Mouse (Mus musculus) frontal cortex, postnatal 25 days (tissue): ENCODE data around the gene Kat7.

Experiments used
- DNase-seq, 2 experiments: peaks; one replicate each; pipeline ENCODE4 v3.0.0; 2022; ENCODE audit warnings: low spot score in 2 of 2

The Kat7 gene

DNA sequence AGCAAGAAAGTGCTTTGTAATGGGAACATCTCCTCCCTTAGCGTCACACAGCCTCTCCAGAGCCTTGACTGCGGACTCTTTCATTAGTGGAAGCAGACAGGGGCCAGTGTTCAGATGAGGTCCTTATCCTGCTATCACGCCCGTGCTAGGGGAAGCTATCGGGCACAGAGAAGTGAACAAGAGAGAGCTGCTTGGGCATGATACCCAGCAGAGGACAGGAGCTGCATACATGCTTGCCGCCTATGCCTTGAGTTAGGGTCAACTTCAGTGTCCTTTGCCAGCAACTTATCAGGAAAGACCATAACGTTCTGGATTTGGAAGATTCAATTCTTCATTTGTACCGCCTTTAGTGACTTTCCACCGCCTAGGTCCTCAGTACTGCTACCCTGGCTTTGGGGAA is 23.8 kb upstream of the Kat7 start:
- no peak for DNase-seq

DNA sequence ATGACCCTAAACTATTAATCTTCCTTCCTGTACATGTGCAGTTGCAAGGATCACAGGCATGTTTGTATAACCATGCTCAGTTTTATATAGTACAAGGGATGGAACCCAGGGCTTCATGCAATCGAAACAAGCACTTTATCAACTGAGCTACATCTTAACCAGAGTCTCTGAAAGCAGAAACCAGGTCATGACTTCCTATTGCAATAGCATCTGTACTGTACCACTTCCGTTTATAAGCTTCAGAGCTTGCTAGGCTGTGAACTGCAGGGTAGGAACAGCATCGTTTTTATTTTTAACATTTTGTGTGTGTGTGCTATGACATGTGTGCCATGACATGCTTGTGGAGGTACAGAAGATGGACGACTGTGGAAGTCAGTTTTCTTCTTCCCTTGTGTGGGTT is 23.2 kb upstream of the Kat7 start:
- DNase-seq, result no peak

- DNase-seq, result no peak
Measured at GRCm38 (mm10) chr11:95330662-95331061, 20.6 kb upstream of the Kat7 start.

DNA sequence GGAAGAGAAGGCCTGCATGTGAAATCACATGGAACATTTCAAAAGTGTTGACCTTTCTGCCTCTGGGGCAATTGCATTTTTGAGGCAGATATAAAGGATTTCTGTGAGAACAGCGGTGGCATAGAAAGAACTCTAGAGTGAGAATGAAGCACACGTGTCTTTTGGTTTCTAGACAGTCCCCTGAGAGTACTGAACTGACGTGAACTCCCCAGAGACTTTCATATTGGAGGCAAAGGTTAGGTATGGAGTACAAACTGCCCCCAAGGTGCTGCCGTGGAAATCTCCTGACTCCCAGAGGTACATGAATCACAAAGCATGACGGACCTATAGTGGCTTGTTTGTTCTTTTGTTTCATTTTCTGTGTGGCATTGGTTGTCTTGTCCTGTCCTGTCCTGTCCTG is 18.6 kb upstream of the Kat7 start:
- no peak for DNase-seq

GRCm38 (mm10) chr11:95326243-95326642 is 16.2 kb upstream of the Kat7 start:
- no peak for DNase-seq

DNA sequence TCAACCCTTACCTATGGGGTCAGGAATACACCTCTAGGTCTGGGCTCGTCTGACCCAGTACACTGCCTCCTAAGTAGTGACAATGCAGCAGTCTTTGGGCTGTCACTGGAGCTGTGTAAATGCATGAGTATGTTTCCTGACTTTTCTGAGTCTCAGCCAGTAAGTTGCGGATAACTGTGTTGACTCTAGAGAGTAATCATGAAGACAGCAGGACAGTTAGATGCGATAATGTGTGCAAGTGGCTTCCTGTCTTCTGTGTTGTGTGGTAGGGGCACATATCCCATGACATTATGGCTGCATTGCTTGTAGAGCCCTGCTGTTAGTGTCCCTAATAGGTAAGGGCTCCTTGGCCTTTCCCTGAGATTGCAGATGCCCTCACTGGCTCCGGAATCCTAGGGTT is 15.8 kb upstream of the Kat7 start:
- DNase-seq, result no peak

DNA sequence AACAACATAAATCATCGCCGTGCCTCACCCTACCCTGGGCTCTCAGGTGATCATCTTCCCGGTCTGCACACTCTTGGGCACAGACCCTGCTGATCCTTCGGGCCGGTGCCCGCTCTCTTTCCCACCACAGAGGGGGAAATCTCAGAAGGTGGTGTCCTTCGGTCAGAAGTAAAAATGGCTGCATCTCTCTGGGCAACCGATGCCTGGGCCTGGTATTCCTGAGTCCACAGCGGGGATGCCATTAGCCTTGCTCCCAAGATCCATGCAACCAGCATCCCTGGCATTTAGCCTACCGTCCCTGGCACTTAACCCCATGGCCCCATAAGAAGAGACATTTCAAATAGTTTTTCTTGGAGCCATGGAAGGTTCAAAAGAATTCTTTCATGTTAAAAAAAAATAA is 14.1 kb upstream of the Kat7 start:
- DNase-seq, result no peak

DNA sequence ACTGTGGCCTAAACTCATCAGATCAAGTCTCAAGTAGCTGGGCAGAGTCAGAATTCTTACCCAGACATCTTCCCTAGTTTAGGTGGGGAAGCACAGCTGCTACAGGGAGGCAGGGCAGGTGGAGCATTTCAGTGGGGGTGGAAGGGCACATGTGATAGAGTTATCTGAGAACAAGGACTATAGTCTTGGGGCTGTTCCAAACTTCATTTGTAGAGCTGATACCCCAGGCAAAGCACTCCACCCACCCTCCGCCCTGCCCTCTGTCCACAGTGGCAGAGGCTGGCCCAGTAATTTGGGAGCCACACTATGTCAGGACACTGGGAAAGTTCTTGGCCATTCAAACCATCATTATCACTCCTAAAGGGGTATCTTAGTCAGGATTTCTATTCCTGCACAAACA is 10.0 kb upstream of the Kat7 start:
- no peak for DNase-seq

DNA sequence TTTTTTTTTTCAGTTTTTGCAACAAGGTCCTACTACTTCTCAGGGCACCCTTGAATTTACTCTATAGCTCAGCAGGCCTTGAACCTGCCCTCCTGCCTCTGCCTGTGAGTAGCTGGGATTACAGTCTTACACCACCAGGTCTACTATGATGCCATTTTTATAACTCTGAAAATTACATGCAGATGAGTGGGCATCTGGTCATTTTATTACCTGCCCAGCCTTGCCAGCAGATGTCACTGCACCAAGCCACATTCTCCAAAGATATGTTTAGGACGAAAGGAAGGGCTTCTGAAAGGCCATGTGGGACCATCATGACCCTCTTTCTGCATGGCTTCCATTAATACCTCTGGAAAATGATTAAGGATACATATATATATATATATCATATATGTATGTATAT is 9.5 kb upstream of the Kat7 start:
- DNase-seq, result no peak

DNA sequence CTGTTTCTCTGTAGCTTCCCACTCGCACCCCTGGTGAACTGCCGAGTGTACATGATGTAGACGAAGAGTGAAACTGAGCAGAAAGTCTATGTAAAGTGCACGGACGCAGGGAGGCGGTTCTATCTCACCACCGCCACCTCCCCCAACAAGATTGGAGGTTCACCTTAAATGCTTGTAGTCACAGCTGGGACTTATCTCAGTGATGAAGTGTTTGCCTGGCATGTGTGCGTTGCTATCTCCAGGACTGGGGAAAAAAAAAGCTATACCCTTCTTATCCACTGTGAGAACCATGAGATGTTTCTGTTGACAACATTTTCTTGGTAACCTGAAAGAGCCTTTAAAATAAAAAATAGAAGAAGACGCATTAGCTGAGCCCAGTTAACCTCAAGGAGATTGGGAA is 8.1 kb upstream of the Kat7 start:
- no peak for DNase-seq

GRCm38 (mm10) chr11:95315215-95315955 is 5.3 kb upstream of the Kat7 start:
- no peak for DNase-seq

- DNase-seq, result no peak
Measured at GRCm38 (mm10) chr11:95311425-95311807, 1.4 kb upstream of the Kat7 start.

DNA sequence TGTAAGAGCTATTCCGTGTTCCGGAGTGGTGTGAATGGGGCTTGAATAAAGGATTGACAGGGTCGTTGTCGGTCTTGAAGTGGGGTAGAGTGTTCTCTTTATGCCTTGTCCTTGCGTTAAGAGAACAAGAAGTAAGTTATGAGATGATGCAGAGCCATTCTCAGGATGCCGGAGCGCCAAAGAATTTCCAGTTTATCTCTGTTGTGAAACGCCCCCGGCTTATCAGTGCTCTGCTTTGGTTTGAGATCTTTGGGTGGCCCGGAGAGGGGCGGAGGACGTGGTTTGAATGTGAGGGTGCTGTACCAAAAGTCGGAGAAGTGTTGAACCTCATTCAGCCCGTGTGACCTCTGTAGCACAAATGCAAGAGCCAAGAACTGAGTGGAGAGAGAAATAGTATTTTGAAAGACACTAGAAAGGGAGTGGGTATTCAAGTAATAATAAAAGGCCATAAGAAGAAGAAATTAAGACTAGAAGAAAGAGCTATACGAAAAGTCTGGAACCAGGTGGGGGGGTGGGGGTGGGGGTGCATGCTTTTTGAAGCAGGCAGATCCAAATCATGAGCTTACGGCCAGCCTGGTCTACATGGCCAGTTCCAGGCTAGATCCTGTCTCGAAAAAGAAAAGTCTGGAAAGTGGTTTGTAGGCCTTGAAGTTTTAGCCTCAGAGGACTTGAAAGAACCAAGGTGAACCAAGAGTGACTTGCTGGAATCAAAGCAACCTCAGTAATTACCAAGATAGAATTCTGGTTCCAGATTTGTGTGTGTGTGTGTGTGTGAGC is 790 bp upstream of the Kat7 start:
- peak in 1 of 2 experiments; percentile 20 for DNase-seq

- DNase-seq, result peak; percentile 96 to 97
Measured at GRCm38 (mm10) chr11:95309510-95310006, 488 bp downstream of the Kat7 start.

GRCm38 (mm10) chr11:95307526-95307925 is 2.5 kb downstream of the Kat7 start:
- no peak for DNase-seq

DNA sequence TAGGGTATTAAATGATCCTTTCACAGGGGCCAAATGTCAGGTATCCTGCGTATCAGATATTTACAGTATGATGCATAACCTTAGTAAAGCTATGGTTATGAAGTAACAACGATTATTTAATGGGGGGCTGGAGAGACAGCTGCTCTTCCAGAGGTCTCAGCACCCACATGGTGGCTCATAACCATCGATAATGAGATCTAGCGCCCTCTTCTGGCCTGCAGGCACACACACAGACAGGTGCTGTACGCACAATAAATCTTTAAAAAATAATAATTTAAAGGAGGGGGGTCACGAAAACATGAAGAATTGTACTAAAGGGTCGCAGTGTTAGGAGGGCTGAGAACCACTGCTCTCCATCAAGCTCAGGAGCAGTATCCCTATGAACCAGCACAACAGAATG is 4.4 kb downstream of the Kat7 start:
- no peak for DNase-seq

- no peak for DNase-seq
Measured at GRCm38 (mm10) chr11:95301772-95302171, 8.3 kb downstream of the Kat7 start.

GRCm38 (mm10) chr11:95299886-95300285 is 10.2 kb downstream of the Kat7 start:
- DNase-seq, result no peak

DNA sequence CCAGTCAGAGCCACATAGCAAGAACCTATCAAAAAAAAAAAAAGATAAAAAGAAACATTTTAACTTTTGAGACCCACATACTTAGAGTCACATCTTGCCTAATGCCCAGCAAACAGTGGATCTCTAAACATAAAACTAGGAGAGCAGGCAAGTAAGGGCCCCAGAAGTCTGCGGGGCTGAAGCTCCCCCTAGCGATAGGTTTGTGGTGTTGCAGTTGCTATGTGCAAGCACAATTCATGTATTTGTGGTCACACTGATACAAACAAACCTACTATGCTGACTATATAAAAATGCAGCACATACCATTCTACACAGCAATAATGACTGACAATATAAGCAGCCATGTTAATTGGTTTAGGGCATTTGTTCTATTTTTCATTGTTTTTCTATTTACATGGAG is 11.9 kb downstream of the Kat7 start:
- DNase-seq, result no peak

DNA sequence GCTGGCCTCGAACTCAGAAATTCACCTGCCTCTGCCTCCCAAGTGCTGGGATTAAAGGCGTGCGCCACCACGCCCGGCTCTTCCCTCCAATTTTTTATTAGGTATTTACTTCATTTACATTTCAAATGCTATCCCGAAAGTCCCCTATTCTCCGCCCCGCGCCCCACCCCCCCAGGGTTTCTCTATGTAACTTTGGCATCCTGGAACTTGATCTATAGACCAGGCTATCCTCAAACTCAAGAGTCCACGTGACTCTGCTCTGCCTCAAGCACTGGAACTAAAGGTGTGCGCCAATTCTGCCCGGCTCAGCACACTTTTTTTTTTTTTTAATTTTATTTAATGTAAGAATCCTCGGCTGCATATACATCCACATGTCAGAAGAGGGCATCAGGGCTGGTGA is 14.3 kb downstream of the Kat7 start:
- no peak for DNase-seq

GRCm38 (mm10) chr11:95293017-95293624 is 16.9 kb downstream of the Kat7 start:
- DNase-seq, result no peak

- DNase-seq, result no peak
Measured at GRCm38 (mm10) chr11:95291998-95292397, 18.0 kb downstream of the Kat7 start.

- DNase-seq, result no peak
Measured at GRCm38 (mm10) chr11:95282331-95282730, 27.7 kb downstream of the Kat7 start.
